Mouse (Mus musculus) 416B (cell line): ENCODE results near the gene Zfp933.
"Not testable (repeated sequence)": the region's sequence is repeated elsewhere in the genome, so short reads cannot be mapped to it uniquely, and the experiment has no call there.

Experiments
- DNase-seq: peaks from one replicate; pipeline ENCODE4 v3.0.0; 2011; ENCODE audit warnings: low read depth

Zfp933 gene

DNA sequence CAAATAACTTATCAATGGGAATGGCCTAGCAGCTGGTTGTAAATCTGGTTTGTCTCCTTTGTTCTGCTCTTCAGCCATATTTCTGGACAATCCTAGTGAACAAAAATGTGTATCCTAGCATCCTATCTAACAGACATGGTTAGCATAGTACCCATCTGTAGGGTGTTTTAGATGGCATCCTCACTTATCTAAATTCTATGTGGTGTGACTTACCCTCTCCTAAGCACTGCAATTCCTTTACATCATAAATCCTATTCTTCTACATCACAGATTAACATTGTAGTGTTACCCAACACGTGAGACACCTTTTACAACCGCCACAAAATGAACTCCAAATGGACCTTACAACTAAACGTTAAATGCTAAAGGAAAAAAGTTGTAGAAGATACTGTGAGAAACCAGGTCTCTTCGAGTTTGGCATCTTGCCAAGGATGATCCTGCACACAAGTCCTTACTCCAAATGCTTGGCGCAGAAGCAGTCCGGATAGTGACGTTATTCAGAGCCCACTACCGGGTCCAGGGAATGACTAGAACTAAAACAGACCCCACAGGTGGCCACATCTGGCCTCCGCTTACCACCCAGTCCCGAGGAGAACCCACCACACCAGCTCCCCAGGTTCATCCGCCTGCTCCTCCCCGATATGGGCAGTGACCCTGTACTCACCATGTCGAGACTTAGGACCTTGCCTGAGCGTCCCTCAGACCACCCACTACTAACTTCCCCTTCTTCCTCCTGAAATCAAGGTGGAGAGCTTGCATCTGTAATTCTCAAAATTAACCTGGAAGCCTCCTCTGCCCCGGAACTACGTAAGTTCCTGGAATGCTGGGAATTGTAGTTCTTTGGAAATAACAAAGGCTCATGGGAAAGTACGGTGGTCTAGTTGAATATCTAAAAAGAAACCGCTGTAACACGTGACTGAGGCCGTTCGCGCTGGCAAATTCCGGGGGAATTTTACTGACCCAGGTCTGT lies at the start of gene Zfp933:
TSS of gene Zfp933 (minus strand) at position 753 of the 970 bp plus-strand sequence.
- peak; percentile 96 for DNase-seq

DNA sequence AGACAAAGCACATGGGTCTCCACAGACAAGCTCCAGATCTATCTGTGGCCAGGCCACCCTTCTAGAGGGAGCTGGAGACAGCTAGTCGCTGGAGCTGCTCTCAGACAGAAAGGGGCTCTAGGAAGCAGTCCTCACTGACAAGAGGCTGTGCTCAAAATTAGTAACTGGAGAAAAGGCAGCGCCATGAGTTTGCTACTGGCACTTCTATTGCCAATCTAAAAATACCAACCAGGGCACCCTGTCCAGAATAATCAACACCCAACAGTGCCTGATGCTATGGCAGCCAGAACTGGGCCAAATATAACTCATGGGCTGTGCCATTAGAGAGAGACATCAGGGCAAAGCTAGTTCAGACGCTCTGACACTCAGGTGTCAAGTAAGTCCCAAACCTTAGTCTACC lies 49.2 kb upstream of the Zfp933 start:
- DNase-seq: no peak

DNA sequence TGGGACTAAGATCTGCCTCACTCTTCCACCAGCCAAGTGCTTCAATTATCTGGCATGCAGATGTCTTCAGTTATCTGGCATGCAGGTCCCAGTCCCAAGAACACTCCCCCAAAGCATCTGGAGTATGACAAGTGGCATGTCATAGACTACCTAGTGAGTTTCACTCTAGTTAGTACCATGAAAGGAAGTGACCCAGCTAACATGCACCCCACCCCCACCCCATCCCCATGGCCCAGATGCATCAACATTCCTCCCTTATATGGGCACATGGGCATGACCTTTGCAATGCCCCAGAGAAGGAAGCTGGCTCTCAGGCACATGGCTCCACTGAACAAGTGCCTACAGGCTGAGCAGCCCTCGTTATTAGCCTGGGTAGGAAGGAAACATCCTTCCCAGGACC lies 48.2 kb upstream of the Zfp933 start:
- DNase-seq: peak; percentile 20

- no peak for DNase-seq
Observed at GRCm38 (mm10) chr4:147895815-147896330, 47.7 kb upstream of the Zfp933 start.

- DNase-seq: no peak
Observed at GRCm38 (mm10) chr4:147890341-147890740, 42.2 kb upstream of the Zfp933 start.

DNA sequence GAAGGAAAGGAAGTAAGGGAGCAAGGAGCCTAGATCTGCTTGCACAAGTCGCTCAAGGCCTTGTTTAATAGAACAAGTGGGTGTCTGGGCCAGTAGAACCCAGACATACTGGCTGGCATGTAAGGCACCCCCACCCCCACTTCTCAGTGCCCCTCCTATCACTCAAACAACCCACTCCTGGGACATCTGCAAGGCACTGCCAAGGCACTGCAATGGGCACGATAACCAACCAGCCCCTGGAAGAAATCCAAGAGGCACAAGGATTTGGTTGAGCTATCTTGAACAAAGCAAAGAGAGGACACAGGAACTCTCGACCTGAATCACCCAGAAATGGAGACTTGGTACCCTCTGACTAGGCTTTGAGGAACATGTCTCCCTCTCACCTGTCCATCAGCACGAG lies 40.1 kb upstream of the Zfp933 start:
- no peak for DNase-seq

- DNase-seq: no peak
Observed at GRCm38 (mm10) chr4:147887277-147887676, 39.1 kb upstream of the Zfp933 start.

- DNase-seq: no peak
Observed at GRCm38 (mm10) chr4:147886158-147886557, 38.0 kb upstream of the Zfp933 start.

GRCm38 (mm10) chr4:147884138-147884537 lies 36.0 kb upstream of the Zfp933 start:
- no peak for DNase-seq

DNA sequence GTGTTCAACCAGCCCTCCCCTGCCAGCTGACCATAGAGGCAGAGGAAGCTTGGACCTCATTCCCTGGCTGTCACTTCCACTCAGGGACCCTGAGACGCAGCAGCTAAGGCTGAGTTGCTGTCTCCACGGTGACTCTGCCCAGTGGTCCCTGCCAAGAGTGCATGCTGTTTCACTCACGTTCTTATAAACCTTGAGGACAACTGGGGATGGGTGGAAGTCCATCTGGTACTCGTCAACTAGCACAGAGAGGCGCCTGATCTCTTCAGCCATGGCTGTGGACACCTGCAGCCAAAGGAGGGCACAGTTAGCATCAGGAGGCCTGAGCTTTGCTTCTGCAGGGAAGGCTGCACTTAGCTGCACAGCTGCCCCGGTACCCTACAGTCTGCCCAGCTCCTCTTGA lies 34.9 kb upstream of the Zfp933 start:
- DNase-seq: no peak

DNA sequence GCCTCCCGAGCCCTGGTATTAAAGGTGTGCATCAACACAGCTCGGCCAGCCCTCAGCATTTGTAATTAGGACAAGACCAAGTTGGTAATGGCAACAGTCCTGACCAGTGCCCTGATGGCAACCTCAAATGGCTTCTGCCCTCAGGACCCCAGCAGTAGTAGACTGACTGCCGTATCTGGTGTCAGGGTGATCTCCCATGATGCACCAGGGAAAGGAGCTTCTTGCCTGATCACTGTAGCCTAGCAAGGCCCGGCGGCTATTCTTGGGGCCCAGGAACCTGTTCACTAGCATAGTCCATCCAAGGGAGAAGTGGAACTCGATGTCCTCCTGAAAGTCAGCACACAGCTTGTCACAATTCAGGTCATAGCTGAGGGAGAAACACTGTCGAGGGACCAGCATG lies 33.6 kb upstream of the Zfp933 start:
- no peak for DNase-seq

- no peak for DNase-seq
Observed at GRCm38 (mm10) chr4:147879865-147880264, 31.7 kb upstream of the Zfp933 start.

DNA sequence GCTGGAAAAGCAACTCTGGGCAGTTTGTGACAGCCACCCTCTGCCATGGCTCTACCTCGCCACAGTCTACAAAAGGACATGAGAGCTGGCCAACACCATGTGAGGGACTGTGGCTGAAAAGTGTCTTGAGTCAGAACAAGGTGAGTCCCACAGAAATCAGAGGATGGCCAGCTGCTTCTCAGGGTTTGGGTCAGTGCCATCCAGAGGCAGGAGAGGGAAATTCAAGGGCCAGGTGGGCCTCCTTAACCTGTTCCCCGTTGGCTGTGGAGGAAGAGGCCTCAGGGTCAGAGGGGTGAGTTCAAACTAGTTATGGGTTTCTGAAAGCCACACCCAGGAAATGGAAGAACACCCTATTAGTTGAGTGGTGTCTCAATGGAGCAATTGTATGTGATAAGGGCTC lies 31.3 kb upstream of the Zfp933 start:
- DNase-seq: no peak

DNA sequence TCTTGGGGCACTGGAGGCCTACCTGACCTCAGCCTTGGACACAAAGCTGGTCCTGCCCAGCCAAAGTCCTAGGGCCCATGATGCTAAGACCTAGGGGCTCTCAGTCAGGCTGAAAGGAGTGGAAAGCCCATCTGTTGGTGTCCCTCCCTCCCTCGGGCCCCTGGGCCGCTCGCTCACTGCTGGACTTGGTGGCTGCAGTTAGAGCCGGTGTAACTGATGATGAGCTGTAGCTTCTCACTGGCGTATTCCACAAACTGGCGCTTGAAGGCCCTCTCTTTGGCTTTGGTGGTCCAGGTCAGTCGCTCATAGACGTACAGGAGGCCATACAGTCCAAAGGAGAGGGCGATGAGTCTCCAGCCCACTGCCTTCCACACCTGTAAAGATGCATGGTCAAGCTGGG lies 30.4 kb upstream of the Zfp933 start:
- DNase-seq: no peak

DNA sequence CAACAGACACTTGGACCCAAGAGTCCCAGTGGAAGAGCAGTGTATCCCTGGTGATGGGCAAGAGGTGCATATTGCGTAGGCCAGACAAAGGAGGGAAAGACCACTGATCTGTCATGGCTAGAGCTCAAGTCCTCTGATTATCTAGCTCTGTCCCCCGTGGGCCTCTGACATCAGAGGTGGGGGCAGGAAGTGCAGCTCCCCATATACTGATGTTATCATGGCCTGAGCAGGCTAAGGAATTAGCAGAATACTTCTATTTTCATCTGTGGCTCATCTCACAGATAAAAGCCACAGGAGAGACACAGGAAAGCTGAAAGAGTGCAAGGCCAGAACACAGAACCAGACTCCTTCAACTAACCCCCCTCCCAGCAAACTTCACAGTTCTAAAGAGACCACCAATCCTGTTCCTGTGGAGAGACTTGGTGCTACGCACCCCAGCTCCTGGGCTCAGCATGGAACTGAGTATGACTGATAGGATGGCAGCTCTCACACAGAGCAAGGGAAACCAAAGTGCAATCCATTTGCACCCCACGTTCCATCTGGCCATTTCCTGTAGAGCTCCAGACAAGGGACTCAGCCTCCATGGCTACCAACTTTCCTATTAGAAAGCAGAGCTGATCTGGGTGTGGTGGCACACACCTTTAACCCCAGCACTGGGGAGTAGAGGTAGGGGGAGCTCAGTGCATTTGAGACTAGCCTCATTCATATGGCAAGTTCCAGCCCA lies 27.8 kb upstream of the Zfp933 start:
- DNase-seq: peak; percentile 26

- DNase-seq: peak; percentile 44
Observed at GRCm38 (mm10) chr4:147869238-147869637, 21.1 kb upstream of the Zfp933 start.

GRCm38 (mm10) chr4:147868450-147869031 lies 20.4 kb upstream of the Zfp933 start, which contains the start of the genes Miip and Fv1:
Gene Miip (minus strand): TSS chr4:147868816.
Gene Fv1 (plus strand): TSS chr4:147868979.
- DNase-seq: peak; percentile 100

DNA sequence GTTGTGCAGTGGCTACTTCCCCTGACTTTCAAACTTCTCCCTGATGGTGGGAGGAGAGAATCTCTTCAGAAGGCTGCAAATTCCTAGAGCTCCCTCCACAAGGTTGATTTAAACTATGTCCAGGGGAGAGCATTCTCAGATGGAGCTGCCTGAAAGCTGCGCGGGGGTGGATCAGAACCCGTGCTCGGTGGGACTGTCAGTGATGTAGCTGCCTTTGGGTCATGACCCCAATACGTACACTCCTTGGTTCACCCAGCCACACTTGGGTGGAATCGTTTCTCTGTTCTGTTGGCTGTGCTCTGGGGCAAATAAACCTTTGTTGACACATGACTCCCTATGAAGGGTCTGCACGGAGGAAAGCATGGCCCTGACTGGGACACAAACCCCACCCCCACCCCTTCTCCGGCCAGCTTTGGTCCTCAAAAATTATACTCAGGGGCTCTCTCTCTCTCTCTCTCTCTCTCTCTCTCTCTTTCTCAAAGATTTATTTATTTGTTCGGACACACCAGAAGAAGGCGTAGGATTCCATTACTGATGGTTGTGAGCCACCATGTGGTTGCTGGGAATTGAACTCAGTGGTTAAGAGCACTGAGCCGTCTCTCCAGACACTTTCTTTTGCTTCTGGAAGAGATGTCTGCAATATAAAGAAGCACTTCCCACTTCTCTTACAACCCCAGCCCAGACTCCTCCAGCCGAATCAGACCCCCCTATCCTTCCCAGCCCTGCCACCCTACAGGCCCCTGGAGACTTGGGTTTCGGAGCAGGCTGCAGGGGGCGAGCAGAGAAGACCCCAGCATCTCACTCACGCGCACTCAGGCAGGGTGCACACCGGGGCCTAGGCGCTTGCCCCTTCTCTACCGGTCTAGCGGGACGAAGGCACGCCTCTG lies 19.6 kb upstream of the Zfp933 start:
- DNase-seq: no peak

DNA sequence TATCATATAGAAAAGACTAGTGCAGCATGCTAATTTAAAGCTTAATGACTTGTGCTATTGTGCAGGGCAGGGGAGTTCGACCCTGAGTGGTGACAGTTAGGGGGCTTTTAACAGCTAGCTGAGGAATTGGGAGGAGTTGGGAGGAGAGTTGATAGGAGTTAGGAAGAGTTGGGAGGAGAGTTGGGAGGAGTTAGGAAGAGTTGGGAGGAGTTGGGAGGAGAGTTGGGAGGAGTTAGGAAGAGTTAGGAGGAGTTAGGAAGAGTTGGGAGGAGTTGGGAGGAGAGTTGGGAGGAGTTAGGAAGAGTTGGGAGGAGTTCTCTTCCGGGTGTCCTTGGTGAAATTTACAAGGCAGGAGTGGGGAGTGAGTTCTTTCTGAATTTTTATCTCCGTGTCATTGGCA lies 18.6 kb upstream of the Zfp933 start:
- not testable (repeated sequence) for DNase-seq

- no peak for DNase-seq
Observed at GRCm38 (mm10) chr4:147866056-147866455, 17.9 kb upstream of the Zfp933 start.

- no peak for DNase-seq
Observed at GRCm38 (mm10) chr4:147865651-147866050, 17.5 kb upstream of the Zfp933 start.
